Mouse (Mus musculus) yolk sac, embryonic 10.5 days (tissue): ENCODE measurements around the gene Inpp4a.

ENCODE experiments used
- DNase-seq: peaks from one replicate; pipeline ENCODE4 v3.0.0-alpha.2; 2017; ENCODE audit warnings: low spot score

Inpp4a gene

DNA sequence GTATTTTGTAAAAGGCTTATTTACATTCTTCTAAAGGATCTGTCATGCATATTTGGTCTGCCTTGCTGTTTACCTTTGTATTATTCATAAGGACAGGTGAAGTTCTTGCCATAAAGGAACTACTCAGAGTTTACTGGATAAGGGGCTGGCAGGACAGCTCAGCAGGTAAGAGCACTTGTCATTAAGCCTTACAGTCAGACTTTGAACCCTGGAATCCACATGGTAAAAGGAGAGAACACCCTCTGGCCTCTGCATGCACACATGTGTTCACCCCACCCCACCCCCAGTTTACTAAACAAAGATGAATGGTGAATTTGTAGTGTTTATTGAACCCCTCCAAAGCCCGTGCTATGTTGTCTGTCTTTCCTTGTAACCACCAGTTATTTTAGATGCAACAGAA, 115.7 kb downstream of the Inpp4a start:
- DNase-seq = no peak

DNA sequence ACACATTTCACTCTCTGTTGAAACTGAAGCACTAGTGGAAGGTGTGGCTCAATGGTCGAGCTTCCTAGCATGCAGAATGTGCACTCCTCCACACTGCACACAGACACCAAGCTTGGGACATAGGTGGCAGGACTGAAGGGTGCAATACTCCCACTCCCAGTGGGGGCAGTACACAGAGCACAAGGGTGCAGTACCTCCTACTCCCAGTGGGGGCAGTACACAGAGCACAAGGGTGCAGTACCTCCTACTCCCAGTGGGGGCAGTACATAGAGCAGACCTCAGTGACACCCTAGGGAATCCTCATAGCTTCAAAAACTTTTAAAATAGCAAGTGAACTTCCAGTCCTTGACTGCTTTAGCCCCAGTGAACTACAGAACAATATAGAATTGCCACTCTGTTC, 119.8 kb downstream of the Inpp4a start:
- no peak for DNase-seq

DNA sequence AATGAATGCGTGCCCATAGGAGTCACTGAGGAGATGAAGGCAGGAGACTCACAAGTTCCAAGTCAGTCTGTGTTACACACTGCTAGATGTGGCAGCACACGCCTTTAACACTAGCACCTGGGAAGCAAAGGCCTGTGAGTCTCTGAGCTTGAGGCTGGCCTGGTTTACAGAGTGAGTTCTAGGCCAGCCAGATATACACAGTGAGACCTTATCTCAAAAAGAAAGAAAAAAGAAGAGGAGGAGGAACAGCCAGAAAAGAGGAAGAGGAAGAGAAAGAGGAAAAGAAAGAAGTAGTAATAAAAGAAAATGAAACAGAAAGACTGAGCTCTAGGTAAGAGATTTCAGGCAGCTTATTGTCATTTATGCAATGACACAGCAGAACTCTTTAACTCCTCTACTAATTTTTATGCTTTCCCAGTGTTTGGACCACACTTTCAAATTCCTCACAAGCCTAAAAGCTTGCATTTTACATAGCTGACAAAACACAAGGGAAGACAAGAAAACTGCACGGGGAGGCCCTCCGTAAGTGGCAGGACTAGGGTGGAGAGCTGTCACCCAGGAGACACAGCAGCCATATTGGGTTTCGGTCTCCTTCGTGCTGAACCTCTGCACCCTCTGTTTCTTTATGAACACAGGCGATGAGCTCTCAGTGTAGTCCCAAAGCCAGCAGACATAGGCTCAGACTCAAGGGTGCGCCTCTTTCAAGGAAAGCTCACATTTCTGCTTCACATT, 127.6 kb downstream of the Inpp4a start:
- DNase-seq = no peak

DNA sequence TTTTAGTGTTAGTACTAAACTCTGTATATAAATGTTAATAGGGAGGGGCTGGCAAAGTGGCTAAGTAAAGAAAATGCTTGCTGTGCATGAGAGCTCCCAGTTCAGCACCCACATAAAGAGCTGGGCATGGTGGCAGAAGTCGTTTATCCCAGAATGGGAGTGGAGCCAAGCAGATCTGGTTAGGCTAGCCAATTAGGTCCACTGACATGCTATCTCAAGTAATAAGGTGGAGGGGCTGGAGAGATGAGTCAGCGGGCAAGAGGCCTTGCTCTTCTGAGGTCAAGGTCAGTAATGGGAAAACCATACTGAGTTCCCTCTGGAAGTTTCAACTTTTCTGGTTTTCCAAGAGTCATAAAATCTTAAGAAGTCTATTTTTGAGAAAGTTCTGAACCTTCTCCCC, 129.2 kb downstream of the Inpp4a start:
- DNase-seq = no peak

DNA sequence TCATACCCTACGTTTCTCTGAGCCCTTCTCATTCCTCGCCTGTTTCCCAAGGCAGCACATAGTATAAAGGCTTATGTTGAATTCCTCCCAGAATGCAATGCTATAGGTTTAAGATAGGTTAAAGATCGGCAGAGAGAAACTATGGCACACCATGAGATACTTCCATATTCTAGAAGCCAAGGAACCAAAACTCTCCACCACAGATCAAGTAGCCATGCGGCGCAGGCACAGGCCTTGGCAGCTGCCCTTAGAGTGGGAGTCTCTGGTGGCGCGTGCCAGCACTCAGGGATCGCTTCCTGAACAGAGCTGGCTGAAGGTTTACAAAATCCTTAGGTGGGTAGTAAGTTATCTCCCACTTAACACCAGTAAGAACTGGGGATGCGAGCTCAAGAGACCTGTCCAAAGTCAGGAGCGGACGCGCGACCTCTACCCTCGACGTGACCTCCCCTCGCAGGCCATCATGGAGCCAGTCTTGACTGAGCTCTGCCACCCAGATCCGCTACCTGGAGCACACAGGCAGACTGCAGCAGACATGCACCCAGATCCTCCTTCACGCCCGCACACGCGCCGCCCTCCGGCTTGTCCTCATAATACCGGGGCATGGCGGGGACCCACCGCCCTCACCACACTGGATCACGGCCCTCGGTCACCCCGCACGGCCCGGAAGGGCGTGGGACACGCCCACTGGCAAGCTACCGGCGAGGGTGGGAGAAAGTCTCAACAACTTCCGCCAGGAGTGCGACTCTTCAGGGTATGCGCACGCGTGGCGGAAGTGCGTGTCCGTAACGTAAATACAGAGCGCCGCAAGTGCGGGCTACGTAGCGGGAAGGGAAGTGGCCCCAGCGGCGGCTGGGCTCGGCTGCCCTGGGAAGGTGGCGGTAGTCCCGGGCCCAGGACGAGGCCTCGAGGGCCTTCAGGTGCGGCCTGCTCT, 130.0 kb downstream of the Inpp4a start, which contains the start of the genes Coa5 and Unc50:
TSS of gene Coa5 (minus strand) at position 738 of the 931 bp plus-strand sequence.
TSS of gene Unc50 (plus strand) at position 774 of the 931 bp plus-strand sequence.
- peak; percentile 93 for DNase-seq

DNA sequence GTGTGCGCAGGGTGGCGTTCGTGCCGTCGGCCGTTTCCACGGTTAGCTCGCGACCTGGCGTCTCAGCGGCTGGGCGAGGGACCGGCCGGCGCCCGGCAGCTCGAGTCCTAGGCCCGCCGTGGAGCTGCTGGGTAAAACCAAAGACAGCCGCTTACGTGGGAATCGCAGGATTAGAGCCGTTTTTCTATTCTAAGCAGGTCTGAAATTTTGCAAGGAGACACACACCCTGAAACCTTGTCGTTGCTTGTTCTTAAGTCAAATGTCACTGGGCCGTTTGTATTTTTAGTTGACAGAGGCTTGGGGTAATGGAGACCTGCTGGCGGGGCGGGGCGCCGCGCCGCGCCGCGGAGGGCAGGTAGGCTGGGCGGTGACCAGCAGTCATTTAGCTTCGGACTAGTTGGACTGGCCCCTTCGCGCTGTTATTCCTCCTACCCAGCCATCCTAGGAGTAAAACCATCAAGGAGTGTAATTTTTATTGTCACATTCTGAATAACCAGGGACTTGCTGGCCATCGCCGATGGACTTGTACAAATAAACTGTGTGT, 130.7 kb downstream of the Inpp4a start:
- DNase-seq = no peak

DNA sequence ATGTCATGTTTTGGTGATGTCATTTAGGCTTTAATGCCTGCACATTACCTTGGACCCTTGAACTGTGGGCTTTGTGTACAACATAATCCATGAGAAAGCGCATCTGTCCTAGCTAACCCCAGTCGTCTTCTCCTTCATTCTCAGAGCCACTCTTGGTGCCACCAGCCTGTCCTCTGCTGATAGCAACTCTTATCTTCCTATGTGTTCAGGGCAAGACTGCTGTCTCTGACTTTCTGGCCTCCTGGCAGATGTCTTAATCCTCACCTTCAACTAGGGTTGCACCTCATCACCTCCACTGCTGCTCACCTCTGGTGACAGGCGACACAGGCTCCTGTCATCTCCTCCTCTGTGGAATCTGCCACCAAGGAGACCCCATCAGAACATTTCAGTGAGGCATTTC, 136.8 kb downstream of the Inpp4a start:
- no peak for DNase-seq

DNA sequence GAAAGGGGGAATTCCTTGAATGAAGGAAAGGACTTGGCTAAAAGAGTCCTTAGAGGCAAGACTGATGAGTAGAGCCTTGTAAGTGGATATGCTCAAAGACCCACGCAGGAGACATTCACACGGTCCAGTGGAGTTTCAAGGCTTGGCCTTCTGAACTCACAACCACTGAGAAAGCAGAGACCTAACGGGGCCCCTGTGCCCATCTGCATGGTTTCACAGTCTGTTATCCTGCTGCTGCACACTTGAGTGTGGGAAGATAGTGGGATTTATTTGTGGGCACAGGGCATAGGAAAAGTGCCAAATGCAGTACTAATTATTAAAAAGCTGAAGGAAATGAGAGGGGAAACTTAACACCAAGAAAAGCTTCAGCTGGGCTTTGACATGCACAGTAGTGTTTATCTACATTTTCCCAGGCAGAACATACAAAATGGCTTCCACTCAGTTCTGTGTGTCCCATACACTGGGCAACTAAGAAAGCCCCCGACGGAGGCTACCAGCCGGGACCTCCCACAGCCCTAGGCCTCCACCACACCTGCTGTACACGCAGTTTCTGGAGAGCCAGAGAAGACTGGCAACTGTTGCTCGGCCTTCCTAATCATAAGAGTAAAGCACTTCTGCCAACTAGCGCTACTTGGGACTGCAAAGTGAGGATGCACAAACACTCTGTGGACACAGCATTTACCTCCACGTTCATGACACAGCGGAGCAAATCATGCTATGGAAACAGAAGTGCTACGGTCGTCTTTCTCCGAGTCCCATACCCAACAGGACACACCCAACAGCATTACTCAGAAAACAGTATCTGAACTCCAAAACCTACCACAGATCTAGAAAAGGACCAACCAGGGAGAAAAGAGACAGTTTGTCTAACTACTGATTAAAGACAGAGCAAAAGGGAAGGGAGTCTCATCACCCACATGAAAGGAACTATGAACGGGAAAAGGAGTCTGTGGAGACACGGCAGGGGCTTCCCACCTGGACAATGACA, 143.5 kb downstream of the Inpp4a start:
- DNase-seq = no peak

DNA sequence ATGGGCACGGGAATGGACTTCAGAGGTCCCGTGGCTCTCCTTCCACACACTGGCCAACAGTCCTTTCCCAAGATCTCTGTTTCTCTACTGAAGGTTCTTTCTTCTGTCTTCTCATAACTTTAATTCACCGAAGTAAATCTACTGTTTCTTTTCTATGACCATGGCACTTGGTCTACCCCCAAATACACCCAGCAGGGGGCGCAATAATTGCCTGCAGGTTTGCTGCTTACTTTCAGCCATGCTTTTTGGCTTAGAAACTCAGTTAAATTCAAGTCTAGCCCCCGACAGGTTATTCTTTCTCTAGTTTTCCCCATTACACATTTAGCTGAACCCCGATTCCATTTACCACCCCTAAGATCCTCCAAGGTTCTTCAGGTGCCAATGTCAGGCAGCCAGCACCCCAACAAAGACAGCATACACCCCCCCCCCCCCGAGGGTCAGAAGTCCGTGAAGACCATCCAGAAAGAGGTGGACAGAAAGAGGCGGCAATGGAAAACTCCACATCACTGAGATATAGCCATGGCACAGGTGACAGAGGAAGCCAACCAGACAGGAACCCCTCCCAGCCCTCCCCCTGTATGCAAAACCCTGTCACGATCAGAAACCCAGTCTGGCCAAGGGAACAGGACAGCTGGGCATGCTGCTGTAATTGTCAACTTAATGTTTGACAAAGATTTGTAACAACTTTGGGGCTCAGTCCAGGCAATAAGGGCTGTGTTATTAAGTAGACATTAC, 148.9 kb downstream of the Inpp4a start:
- DNase-seq = no peak

DNA sequence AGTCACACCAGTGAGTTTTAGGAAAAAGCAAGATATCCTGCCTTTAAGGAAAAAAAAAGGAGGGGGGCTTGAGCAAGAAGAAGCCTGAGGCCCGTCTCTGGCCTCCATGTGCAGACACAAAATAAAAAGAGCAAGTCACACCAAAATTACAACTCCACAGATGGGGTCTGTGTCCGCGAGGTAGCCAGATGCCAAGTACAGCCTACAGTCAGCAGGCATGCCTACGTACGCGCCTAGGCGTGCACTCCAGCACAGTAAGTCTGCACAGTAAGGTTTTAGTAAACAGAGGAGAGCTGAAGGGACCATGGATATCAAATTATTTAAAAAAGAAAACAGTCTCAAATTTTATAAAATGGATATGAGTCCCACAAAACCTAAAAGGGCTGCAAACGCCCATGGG, 151.6 kb downstream of the Inpp4a start:
- DNase-seq = no peak

DNA sequence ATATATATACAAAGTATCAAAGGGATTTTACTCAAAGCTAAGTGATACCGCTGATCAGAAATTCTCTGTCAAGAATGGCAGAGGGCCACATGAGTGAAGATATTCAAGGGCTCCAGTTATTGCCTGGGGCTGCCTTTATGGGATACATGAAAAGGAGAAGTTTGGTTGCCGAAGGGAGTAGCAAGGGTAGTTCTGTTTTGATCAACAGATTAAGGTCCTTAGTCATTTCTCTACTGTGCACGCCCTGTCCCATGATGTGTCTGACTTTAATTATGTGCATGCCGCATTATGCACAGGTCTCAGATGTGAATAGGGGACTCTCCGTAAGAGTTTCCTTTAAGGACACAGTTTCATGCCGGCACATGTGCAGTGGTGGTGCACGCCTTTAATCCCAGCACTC, 157.9 kb downstream of the Inpp4a start:
- no peak for DNase-seq
